Mouse (Mus musculus) B cell, adult 2 months (primary cell): ENCODE results near the gene Sap30.

Experiments used
- DNase-seq, 2 experiments: peaks; one replicate each; pipeline ENCODE4 v3.0.0; 2022

Gene Sap30

DNA sequence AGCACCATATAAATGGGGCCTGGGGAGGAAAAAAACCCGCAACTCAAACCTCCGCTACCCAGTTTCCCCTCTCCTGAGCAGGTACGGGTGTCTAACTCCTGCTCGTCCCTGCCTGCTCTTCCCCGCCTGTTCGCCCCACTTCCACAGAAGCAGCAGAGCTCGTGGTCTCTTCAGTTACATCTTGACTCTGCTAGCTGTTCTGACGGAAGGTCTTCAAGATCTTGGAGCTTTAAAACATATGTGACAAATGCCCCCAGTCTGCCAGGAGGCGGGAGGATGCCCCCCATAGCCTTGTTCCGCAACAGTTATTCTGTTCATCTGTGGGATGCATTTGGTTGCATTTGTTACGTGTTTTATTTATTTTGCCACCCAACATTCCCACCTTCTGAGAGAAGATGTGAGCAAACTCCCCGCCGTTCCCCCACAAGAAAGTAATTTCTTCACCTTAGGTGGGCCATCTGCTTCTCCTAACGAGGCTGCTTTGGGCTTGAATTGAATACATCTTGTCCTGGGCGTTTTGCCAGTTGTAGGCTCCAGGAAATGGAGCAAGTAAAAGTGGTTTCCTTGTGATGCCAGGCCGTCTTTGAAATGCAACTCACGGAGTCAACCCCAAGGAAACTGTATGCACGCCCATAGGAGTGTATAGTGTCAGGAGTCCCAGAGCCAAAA, 51.8 kb downstream of the Sap30 start:
- DNase-seq = no peak

GRCm38 (mm10) chr8:57432802-57433201, 54.9 kb downstream of the Sap30 start:
- no peak for DNase-seq
